Mouse (Mus musculus): ENCODE data around the gene Gm49601.

Gm49601 gene

GRCm38 (mm10) chr16:18608226-18608625, 18.0 kb downstream of the Gm49601 start:
- no peak for DNase-seq (ENCODE audit: low read depth, low spot score)

- DNase-seq (ENCODE audit: low read depth, low spot score), result no peak
Observed at GRCm38 (mm10) chr16:18605705-18606104, 20.5 kb downstream of the Gm49601 start.

- no peak for DNase-seq (ENCODE audit: low read depth, low spot score)
Observed at GRCm38 (mm10) chr16:18604267-18604701, 21.9 kb downstream of the Gm49601 start.

- no peak for DNase-seq (ENCODE audit: low read depth, low spot score)
Observed at GRCm38 (mm10) chr16:18601447-18601846, 24.8 kb downstream of the Gm49601 start.

- no peak for DNase-seq (ENCODE audit: low read depth, low spot score)
Observed at GRCm38 (mm10) chr16:18598006-18598405, 28.2 kb downstream of the Gm49601 start.

GRCm38 (mm10) chr16:18596255-18596654, 30.0 kb downstream of the Gm49601 start:
- DNase-seq (ENCODE audit: low read depth, low spot score), result no peak

GRCm38 (mm10) chr16:18593930-18594329, 32.3 kb downstream of the Gm49601 start:
- DNase-seq (ENCODE audit: low read depth, low spot score), result no peak

- DNase-seq (ENCODE audit: low read depth, low spot score), result peak; percentile 52
Observed at GRCm38 (mm10) chr16:18591047-18592018, 34.9 kb downstream of the Gm49601 start.

GRCm38 (mm10) chr16:18589804-18590790, 36.1 kb downstream of the Gm49601 start, which contains the start of gene Tbx1:
Gene Tbx1, minus strand, starts transcription at chr16:18590671.
- DNase-seq (ENCODE audit: low read depth, low spot score), result peak; percentile 78

GRCm38 (mm10) chr16:18589080-18589621, 37.1 kb downstream of the Gm49601 start:
- DNase-seq (ENCODE audit: low read depth, low spot score), result no peak

- DNase-seq (ENCODE audit: low read depth, low spot score), result no peak
Observed at GRCm38 (mm10) chr16:18588738-18589055, 37.5 kb downstream of the Gm49601 start.

GRCm38 (mm10) chr16:18587847-18588737, 38.1 kb downstream of the Gm49601 start:
- no peak for DNase-seq (ENCODE audit: low read depth, low spot score)

- no peak for DNase-seq (ENCODE audit: low read depth, low spot score)
Observed at GRCm38 (mm10) chr16:18586906-18587546, 39.2 kb downstream of the Gm49601 start.

GRCm38 (mm10) chr16:18586076-18586905, 39.9 kb downstream of the Gm49601 start:
- DNase-seq (ENCODE audit: low read depth, low spot score), result no peak

GRCm38 (mm10) chr16:18585676-18586075, 40.6 kb downstream of the Gm49601 start:
- DNase-seq (ENCODE audit: low read depth, low spot score), result no peak

GRCm38 (mm10) chr16:18584901-18585510, 41.2 kb downstream of the Gm49601 start:
- DNase-seq (ENCODE audit: low read depth, low spot score), result no peak

GRCm38 (mm10) chr16:18583673-18584357, 42.4 kb downstream of the Gm49601 start:
- no peak for DNase-seq (ENCODE audit: low read depth, low spot score)

- no peak for DNase-seq (ENCODE audit: low read depth, low spot score)
Observed at GRCm38 (mm10) chr16:18583169-18583568, 43.1 kb downstream of the Gm49601 start.

Measured in CD4-positive, CD25-positive, alpha-beta regulatory T cell, adult 2 months (primary cell).